Mouse (Mus musculus): Measurements from ENCODE around the gene Slc35e4. TPM values are rescaled to one million over a fixed set of nuclear protein-coding genes. Genes with fewer than 3 reads are reported as not detected.

Gene Slc35e4
- total RNA-seq, 2 experiments from 2014 or later: 3.6 to 4.0 TPM

GRCm38 (mm10) chr11:3863454-3864112 lies 50.9 kb downstream of the Slc35e4 start, which contains the start of gene Osbp2:
Gene Osbp2, minus strand, starts transcription at chr11:3863903.
- DNase-seq: peak; percentile 78

GRCm38 (mm10) chr11:3862661-3863453 lies 51.6 kb downstream of the Slc35e4 start:
- DNase-seq: no peak

- no peak for DNase-seq
These were observed 54.1 kb downstream of the Slc35e4 start for GRCm38 (mm10) chr11:3860361-3860760.

- no peak for DNase-seq
These were observed 54.7 kb downstream of the Slc35e4 start for GRCm38 (mm10) chr11:3859778-3860177.

GRCm38 (mm10) chr11:3857902-3858301 lies 56.6 kb downstream of the Slc35e4 start:
- no peak for DNase-seq

Other genes starting within 250 kb of the Slc35e4 start
- 1 to 10 TPM; 5.4 to 6.1 TPM for gene Osbp2, start 50.8 kb downstream of the Slc35e4 start, total RNA-seq (2021)
- gene 4921536K21Rik, start 19.6 kb downstream of the Slc35e4 start, total RNA-seq (2021): under 1 TPM; 0.14 to 0.17 TPM
- 10 to 100 TPM; 21.5 to 24.4 TPM for gene Dusp18, start 19.4 kb downstream of the Slc35e4 start, total RNA-seq (2021)
- 10 to 100 TPM; 38.8 to 40.6 TPM for gene Tcn2, start 17.5 kb upstream of the Slc35e4 start, total RNA-seq (2021)
- gene Pes1, start 49.3 kb upstream of the Slc35e4 start, total RNA-seq (2021): 10 to 100 TPM; 41.0 to 42.0 TPM
- not detected for gene 4930556J24Rik, start 62.1 kb upstream of the Slc35e4 start, total RNA-seq (2021)
- under 1 TPM; 0.14 to 0.23 TPM for gene Gal3st1, start 69.0 kb upstream of the Slc35e4 start, total RNA-seq (2021)
- gene Sec14l4, start 116.8 kb upstream of the Slc35e4 start, total RNA-seq (2021): not detected
- gene Sec14l3, start 150.2 kb upstream of the Slc35e4 start, total RNA-seq (2021): not detected
- gene Mtfp1, start 180.8 kb upstream of the Slc35e4 start, total RNA-seq (2021): 10 to 100 TPM; 46.3 to 52.0 TPM
- 1 to 10 TPM in 1 of 2 experiments, under 1 TPM in 1; 0.91 to 1.1 TPM for gene Sec14l2, start 208.8 kb upstream of the Slc35e4 start, total RNA-seq (2021)
- gene Rnf215, start 220.5 kb upstream of the Slc35e4 start, total RNA-seq (2021): 10 to 100 TPM; 17.5 to 18.3 TPM
- 1 to 10 TPM; 5.8 to 6.5 TPM for gene Ccdc157, start 245.6 kb upstream of the Slc35e4 start, total RNA-seq (2021)
- gene Sf3a1, start 245.7 kb upstream of the Slc35e4 start, total RNA-seq (2021): 10 to 100 TPM; 56.6 to 56.9 TPM